10 mouse cellular contexts compared by ENCODE assay signal in genomic region chr4:142826250-142826893, GRCm38 (mm10).
DNase-seq lines count a peak whose midpoint lies in the region; ATAC-seq lines count a peak whose summit lies in the region.
"Had no signal": no experiment of that assay in that cellular context is flagged by ENCODE, and none has a peak within 500 bp of the region (broad histone marks: within the 10 kb centered on the region; RNA-seq: fewer than 3 reads in every experiment).

No protein-coding gene starts in this region.

- peak; percentile 20 for DNase-seq in adrenal gland, postnatal 10 days
- no peak for DNase-seq in adrenal gland, postnatal 25 days
- peak; percentile 2 to 6 for DNase-seq in right cerebral cortex, adult 2 months (ENCODE audit: low spot score in 2 of 2)
- DNase-seq in right cerebral cortex, postnatal 36 days (ENCODE audit: low spot score in 2 of 2), result no peak
- DNase-seq in mesoderm, embryonic 11.5 days (ENCODE audit: low read depth, low spot score), result peak; percentile 74
- no peak for DNase-seq in lung, adult 18-20 months
- DNase-seq: heart, postnatal 4 days had no signal

- H3K4me1 ChIP-seq in stomach, embryonic 16.5 days (ENCODE audit: control insufficient read depth, insufficient read depth, low read length), result peaks cover 7% of the 10 kb centered on the region

- no peaks in the 10 kb centered on the region for H3K36me3 ChIP-seq in stomach, embryonic 16.5 days (ENCODE audit: control insufficient read depth, insufficient read depth, low read length)

- WGBS in stomach, embryonic 16.5 days, result 32% methylated on average over 13 of the region's 13 CpGs

- no peaks in the 10 kb centered on the region for H3K9me3 ChIP-seq in stomach, embryonic 16.5 days (replicated peaks; ENCODE audit: control insufficient read depth, low read length)

- no peaks in the 10 kb centered on the region for H3K27me3 ChIP-seq in stomach, embryonic 16.5 days (ENCODE audit: control insufficient read depth, insufficient read depth, low read length)
- H3K27me3 ChIP-seq: Patski had no signal

- no peak for ATAC-seq in stomach, embryonic 16.5 days (ENCODE audit: insufficient read depth, low FRiP score)
- ATAC-seq in CD4-positive, CD25-positive, alpha-beta regulatory T cell, adult 4 months, result no peak
- ATAC-seq: Patski had no signal

- no peak overlapping the region for H3K27ac ChIP-seq in stomach, embryonic 16.5 days (ENCODE audit: low read length)

- no peak overlapping the region for H3K4me3 ChIP-seq in stomach, embryonic 16.5 days (replicated peaks; ENCODE audit: low read length)

- no peak overlapping the region for H3K9ac ChIP-seq in stomach, embryonic 16.5 days (ENCODE audit: low read length)

- H3K4me2 ChIP-seq in stomach, embryonic 16.5 days (ENCODE audit: low read depth, low read length), result peak overlapping the region; percentile 20; the same call in 1 of the 2 replicates

Comparison
In these comparisons a context has a peak if more than half of its experiments do, and no peak if none do; other contexts are left out.
1. DNase-seq: peak in adrenal gland, postnatal 10 days (single experiment), right cerebral cortex, adult 2 months (2 of 2) and mesoderm, embryonic 11.5 days (single experiment); none in adrenal gland, postnatal 25 days (single experiment), right cerebral cortex, postnatal 36 days (0 of 2) and lung, adult 18-20 months (0 of 2).